ENCODE assay signal across 14 mouse cellular contexts in genomic region chr12:84794647-84795046, GRCm38 (mm10).
"Had no signal": no experiment of that assay in that cellular context is flagged by ENCODE, and none has a peak within 500 bp of the region (broad histone marks: within the 10 kb centered on the region; RNA-seq: fewer than 3 reads in every experiment).

No protein-coding gene starts in this region.

- H3K4me3 ChIP-seq: midbrain, embryonic 10.5 days; midbrain, embryonic 12.5 days; neural tube, embryonic 12.5 days; stomach, embryonic 15.5 days had no signal

- H3K36me3 ChIP-seq: midbrain, embryonic 10.5 days; midbrain, embryonic 12.5 days; neural tube, embryonic 12.5 days; stomach, embryonic 15.5 days had no signal

- H3K4me1 ChIP-seq: midbrain, embryonic 12.5 days; neural tube, embryonic 12.5 days had no signal

- H3K27me3 ChIP-seq: midbrain, embryonic 12.5 days; neural tube, embryonic 12.5 days; stomach, embryonic 15.5 days had no signal

- H3K27ac ChIP-seq: midbrain, embryonic 10.5 days; midbrain, embryonic 12.5 days; neural tube, embryonic 12.5 days; stomach, embryonic 15.5 days; stomach, postnatal 0 days had no signal

- DNase-seq: lung, embryonic 14.5 days; lung, postnatal 10 days; lung, postnatal 4 days; midbrain, embryonic 14.5 days; right cerebral cortex, postnatal 14 days; thymus, adult 2 months; thymus, postnatal 25 days; thymus, postnatal 4 days had no signal

- H3K9me3 ChIP-seq: midbrain, embryonic 10.5 days; midbrain, embryonic 12.5 days; neural tube, embryonic 12.5 days; stomach, embryonic 15.5 days had no signal

- H3K9ac ChIP-seq: lung, embryonic 14.5 days; midbrain, embryonic 12.5 days; neural tube, embryonic 12.5 days; stomach, embryonic 15.5 days had no signal

- ATAC-seq: midbrain, embryonic 16.5 days had no signal

- H3K4me2 ChIP-seq: lung, embryonic 14.5 days; midbrain, embryonic 12.5 days; neural tube, embryonic 12.5 days; stomach, embryonic 15.5 days had no signal
